Mouse (Mus musculus): Measurements from ENCODE around the gene Oasl2.
"Not testable (repeated sequence)": the region's sequence is repeated elsewhere in the genome, so short reads cannot be mapped to it uniquely, and the experiment has no call there.

Gene Oasl2

DNA sequence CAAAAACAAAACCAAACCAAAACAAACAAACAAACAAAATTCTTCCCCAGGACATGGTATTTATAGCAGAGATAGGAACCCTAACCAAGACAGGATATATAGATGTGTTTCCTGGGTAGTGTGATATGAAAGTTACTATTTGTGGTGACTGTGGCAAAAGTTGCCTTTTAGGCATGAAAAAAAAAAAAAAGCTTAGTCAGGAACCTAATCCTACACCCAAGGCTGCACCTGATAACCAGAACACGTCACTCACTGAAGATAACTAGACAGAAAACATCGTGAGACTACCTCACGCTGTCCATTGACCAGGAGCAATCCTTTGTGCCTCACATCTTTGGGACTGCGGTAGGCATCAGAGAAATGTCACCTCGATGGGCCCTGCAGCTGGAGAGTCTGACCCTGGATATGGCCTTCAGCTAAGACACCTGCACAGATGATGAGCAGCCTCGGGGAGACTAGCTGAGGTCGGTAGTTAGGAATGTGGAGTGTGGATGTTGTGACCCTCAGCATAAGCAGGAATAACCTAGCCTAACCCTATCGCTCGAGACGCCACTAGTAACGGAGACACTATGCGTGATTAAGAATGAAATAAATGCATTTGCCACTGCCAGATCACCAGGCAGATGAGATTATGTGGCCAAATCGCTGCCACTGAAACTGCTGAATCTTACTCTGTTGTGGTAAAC is at the start of gene Oasl2:
Gene Oasl2 (plus strand): TSS at position 249 of the 686 bp plus-strand sequence.
- no peak for DNase-seq

- no peak for DNase-seq
Observed at GRCm38 (mm10) chr5:114851565-114852236, 45.0 kb upstream of the Oasl2 start.

DNA sequence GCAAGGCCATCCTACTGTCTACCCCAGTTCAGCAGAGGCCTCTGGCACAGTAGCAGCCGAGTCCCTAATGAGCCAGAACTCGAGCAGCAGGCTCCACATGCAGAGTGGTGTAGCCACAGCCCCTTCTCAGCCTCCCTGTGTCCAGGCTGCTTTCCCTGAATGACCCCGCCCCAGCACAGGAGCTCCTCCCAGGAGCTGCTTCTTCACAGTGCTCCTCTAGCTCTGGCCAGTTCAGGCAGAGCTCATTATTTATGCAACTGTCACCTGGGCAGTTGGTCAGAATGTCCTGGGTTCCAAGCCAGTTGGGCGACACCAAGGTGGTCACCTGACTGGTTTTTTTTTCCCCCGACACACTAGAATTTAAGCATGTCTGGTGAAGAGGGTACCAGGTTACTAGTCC is 43.4 kb upstream of the Oasl2 start, which contains the start of gene 4930519G04Rik:
Gene 4930519G04Rik (plus strand): TSS at position 301 of the 400 bp plus-strand sequence.
- DNase-seq: not testable (repeated sequence)

GRCm38 (mm10) chr5:114858582-114858981 is 38.2 kb upstream of the Oasl2 start, which contains the start of gene Gm9936:
TSS of gene Gm9936 (minus strand) at chr5:114858682.
- DNase-seq: no peak

DNA sequence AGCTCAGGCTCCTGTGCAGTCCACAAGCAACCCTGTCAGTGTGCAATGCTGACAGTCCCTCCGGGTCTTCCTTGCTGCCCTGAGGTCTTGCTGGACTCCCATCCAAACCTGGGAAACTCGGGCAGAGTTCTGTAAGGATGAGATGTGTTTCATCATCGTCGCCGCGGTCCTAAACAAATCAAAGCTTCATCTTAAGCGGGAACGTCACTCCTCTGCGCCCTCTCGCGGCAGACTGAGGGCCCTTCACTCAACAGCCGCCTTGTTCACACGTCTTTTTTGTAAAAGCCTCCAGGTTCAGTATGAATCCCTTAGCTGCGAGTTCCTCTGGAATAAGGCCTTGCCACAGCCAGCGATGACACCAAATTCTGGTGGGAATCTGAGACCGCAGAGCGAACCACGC is 37.5 kb upstream of the Oasl2 start:
- peak; percentile 82 for DNase-seq

DNA sequence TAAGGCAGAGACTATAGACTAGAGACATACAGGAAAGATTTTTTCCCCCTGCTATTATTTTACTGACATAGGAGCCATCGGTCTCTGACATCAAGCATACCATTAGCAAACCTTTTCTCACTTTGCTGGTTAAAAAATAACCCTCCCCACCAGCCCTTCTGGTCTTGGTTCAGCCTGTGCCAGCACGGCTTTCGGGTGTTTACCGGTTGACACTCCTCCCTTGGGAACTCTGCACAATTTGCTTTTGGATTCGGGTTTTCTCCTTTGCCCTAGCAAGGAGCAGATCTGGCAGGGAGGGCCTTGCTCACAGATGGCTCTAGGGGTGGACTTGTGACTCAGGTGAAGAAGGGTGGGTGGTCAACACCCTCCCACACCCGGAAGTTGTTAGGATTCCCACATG is 35.0 kb upstream of the Oasl2 start:
- DNase-seq: no peak

DNA sequence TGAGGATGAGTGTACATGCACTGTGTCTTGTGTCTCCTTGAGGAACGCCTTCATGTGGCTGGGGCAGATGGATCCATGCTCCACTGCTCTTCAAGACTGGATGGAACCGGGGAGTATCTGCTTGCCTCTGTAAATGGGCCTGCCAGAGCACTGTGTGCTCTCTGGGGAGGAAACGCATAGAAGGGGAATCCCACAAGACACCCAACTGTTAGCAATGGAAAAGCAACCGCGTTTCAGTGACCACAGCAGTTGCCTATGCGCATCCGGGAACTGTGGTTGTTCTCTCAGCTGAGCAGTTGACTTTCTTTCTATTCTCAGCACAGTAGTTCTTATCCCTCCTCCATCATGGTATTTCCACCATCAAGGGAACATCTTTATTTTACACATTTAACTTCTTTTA is 31.9 kb upstream of the Oasl2 start:
- no peak for DNase-seq

- DNase-seq: no peak
Observed at GRCm38 (mm10) chr5:114865279-114865678, 31.5 kb upstream of the Oasl2 start.

DNA sequence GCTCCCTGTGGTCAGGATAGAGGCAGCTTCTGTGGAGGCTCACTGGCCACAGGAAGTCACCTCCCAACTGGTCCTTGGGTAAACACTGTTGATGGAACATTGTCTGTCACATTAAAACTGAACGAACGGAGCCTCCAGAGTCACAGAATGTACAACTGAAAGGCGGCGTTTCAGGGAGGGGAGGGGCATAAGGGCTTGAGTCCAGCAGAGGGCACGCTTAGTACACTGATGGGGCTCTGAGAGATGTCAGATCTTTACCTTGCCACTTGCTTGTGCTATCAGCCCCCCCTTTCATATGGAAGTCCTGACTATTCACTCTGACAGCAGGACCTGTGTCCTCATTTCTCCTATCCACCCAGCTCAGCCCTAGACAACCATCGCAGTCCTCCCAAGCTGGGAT is 20.9 kb upstream of the Oasl2 start:
- peak; percentile 41 for DNase-seq

DNA sequence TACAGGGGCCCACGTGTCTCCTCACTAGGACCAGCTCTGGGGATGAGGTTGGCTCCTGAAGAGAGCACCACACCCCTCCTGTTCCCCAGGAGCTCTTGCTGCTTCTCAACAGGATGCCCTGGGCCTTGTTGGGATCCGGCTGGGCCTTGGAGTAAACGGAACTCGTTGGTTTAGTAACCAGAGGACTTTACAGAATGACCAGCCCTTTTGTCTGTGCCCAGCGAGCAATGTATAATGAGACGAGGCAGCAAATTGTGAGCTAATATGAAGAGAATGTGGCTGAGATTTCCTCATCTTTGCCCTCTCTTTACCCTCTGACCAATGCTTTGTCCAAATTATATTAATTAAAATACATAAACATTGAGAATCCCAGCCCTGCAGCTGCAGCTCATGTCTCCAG is 20.4 kb upstream of the Oasl2 start:
- DNase-seq: no peak

DNA sequence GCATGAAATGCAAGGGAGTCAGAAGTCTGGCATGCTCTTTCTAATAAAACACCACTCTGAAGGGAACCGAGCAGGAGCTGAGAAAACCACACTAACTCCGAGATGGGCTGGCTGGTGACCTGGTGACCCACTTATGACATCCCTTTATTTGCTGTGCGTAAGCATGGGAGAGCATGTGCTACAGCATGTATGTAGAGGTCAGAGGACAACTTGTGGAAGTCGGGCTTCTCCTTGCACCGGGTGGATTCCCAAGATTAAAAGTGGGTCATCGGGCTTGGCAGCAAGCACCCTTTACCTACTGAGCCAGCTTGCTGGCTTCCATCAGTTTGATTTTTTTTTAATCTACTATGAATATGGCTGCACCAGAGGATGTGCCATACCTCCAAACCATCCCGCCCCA is 19.2 kb upstream of the Oasl2 start:
- DNase-seq: no peak

GRCm38 (mm10) chr5:114879399-114879798 is 17.3 kb upstream of the Oasl2 start:
- DNase-seq: no peak

DNA sequence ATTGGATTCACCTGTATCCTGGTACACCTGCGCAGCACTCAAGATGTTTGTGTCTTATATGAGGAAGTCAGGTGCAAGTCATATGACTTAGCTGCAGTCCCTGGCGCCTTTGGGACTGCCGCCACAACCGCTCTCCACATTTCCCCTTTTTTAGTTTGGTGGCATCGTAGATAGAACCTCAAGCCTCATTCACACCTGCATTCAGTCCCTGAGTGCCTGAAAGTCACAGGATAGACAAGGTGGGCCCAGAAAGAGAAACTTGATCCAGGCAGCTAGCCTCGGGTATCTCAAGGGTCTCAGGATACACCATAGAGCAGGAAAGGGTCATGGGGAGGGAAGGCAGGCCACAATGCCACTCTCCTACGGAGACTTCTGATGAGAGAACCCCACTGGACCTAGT is 14.4 kb upstream of the Oasl2 start:
- not testable (repeated sequence) for DNase-seq

DNA sequence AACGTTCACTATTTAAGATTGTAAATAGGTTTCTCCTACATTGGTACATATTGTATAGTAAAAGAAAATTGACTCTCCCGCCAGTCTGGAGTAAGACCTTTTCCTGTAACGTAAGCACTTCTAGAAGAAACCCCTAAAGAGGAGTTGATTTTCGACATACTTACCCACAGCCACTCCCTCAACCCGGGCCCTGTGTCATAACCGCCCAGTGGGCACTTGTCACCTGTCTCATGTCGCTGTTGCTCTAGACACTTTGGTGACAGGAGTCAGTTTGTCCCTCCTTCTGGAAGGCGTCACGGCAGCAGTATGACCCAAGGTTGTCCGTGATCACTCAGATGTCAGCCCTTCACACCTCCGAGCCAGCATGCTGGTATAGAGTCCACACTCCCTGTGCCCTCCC is 13.7 kb upstream of the Oasl2 start:
- DNase-seq: no peak

- no peak for DNase-seq
Observed at GRCm38 (mm10) chr5:114886801-114887200, 9.9 kb upstream of the Oasl2 start.

DNA sequence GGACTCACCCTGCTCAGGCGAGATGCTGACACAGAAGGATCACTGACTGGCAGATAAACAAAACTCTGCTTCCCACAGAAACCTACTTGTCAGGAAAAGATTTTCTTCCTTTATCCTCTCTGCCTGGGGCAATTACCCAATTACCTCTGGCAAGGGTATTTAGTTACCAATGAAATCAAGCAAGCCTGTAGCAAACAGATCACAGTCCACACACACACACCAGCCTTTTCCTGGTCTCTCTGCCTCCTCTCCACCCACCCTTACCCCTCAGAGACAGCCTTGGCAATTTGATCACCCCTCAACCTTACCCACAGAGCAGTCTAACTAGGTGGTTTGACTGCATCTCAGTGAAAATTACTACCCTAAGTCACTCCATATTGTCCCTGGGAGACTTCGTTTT is 7.7 kb upstream of the Oasl2 start:
- DNase-seq: no peak

- no peak for DNase-seq
Observed at GRCm38 (mm10) chr5:114895542-114895941, 1.2 kb upstream of the Oasl2 start.

DNA sequence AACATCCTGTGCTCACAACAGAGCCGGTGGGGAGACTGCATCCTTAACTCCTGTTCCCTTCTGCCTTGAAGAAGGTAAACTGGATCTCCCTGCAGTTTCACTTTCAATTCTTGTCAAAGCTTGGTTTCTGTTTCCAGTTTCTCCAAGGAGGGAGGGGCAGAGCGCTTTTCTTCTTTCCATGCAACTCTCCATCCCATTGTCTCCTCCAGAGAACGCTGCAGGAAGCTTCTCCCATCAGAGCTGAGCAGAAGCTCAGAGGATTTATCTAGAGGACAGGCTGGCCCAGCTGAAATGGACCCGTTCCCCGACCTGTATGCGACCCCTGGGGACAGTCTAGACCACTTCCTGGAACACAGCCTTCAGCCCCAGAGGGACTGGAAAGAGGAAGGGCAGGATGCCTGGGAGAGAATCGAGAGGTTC is 648 bp downstream of the Oasl2 start:
- DNase-seq: peak; percentile 47

GRCm38 (mm10) chr5:114898857-114899256 is 2.1 kb downstream of the Oasl2 start:
- DNase-seq: no peak

- peak; percentile 61 for DNase-seq
Observed at GRCm38 (mm10) chr5:114902413-114902812, 5.7 kb downstream of the Oasl2 start.

DNA sequence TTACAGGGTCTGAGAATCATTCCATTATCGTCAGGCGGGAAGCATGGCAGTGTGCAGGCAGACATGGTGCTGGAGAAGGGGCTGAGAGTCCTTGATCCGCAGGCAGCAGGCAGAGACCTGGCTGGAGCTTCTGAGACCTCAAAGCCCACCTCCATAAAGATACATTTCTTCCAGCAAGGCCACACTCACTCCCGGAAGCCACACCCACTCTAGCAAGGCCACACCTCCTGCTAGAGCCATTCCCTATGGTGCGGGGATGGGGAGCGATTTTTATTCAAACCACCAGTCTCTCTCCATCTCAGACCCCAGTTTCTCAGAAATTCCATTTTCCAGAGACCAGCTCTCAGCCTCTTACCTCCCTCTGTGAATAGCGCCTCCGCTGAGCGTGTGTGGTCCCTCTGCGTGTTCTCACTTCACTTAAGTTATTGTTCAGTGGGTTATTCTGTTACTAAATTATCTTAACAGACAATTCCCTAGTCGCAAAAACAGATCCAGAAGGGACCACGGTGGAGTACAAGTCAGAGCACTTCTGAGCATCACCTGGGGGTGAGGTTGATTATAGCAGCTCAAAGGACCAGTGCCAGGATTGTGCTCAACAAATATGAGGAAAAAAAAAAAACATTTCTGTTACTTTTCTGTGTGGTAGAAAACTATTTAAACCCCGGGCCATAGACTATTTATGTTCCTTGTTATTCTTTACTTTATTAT is 12.0 kb downstream of the Oasl2 start:
- DNase-seq: no peak

DNA sequence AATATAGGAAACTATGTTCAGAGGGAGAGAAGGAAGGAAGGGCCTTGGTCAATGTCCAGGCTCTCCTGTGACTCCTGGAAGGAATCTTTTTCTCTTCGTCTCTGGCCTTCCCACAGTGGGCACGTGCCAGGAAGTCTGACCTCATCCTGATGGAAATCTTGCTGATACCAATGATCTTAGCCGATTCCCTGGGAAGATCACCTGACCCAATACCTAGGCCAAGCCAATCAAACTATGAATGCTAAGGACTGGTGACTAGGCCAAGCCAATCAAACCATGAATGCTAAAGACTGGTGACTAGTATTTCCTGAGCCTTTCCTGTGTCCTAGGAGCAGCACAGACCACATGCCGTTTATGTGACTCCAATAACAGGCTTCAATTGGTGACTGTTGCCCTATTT is 16.9 kb downstream of the Oasl2 start:
- no peak for DNase-seq

DNA sequence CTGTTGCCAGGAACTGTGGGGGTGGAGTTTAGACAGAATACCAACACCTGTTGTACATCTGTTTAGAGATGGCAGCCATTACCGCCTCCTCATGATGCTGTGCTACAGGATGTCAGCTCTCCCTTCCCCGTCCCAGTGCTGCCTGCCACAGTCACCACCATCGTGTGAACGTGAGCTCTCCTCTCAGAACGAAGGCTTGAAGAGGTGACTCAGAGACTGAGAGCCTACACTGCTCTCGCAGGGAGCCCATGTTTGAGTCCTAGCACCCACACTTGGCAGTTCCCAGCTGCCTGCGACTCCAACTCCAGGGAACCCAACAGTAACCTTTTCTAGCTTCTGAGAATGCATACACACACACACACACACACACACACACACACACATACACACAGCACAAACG is 18.1 kb downstream of the Oasl2 start:
- DNase-seq: no peak

GRCm38 (mm10) chr5:114915854-114916253 is 19.1 kb downstream of the Oasl2 start:
- no peak for DNase-seq
